Mouse (Mus musculus) hindbrain, embryonic 16.5 days (tissue): ENCODE results near the gene Ninj2. TPM values are rescaled to one million over a fixed set of nuclear protein-coding genes. Genes with fewer than 3 reads are reported as not detected.

Experiments
- ATAC-seq: fragments of 200-750 bp; cut with Nextera tagmentation; 2 replicates; pipeline ENCODE4 v1.8.0; 2017; ENCODE audit warnings: moderate TSS enrichment, moderate library complexity
- H3K27ac ChIP-seq: fragments of 300-500 bp; sonication (generic); 2 replicates; pipeline ENCODE4 v1.5.1; 2014; ENCODE audit warnings: low read depth, mild to moderate bottlenecking, control low read depth, low read length, moderate library complexity
- H3K27me3 ChIP-seq: fragments of 300-500 bp; sonication (generic); replicated peaks from 2 replicates; pipeline ENCODE4 v1.6.1; 2014; ENCODE audit warnings: low read length; ENCODE audit not compliant: control insufficient read depth, insufficient read depth
- H3K36me3 ChIP-seq: fragments of 300-500 bp; sonication (generic); 2 replicates; pipeline ENCODE4 v1.6.1; 2014; ENCODE audit warnings: mild to moderate bottlenecking, low read length, moderate library complexity, mixed read lengths; ENCODE audit not compliant: control insufficient read depth, insufficient read depth
- H3K4me1 ChIP-seq: fragments of 300-500 bp; sonication (generic); 2 replicates; pipeline ENCODE4 v1.6.1; 2014; ENCODE audit warnings: low read depth, low read length; ENCODE audit not compliant: control insufficient read depth, insufficient read depth
- H3K4me2 ChIP-seq: fragments of 300-500 bp; sonication (generic); 2 replicates; pipeline ENCODE4 v1.6.1; 2014; ENCODE audit warnings: mild to moderate bottlenecking, low read length, control low read depth, moderate library complexity
- H3K4me3 ChIP-seq: fragments of 300-500 bp; sonication (generic); 2 replicates; pipeline ENCODE4 v1.5.1; 2014; ENCODE audit warnings: mild to moderate bottlenecking, low read length, control low read depth, moderate library complexity
- H3K9ac ChIP-seq: fragments of 300-500 bp; sonication (generic); 2 replicates; pipeline ENCODE4 v1.6.1; 2014; ENCODE audit warnings: low read depth, mild to moderate bottlenecking, control low read depth, low read length, moderate library complexity
- H3K9me3 ChIP-seq: fragments of 300-500 bp; sonication (generic); 2 replicates; pipeline ENCODE4 v1.6.1; 2014; ENCODE audit warnings: mild to moderate bottlenecking, low read length, moderate library complexity; ENCODE audit not compliant: control insufficient read depth
- WGBS: fragments of 180-500 bp; shearing (Covaris S2); extraction: QIAGEN DNeasy Blood & Tissue Kit; methylation state at CpG from one replicate; pipeline ENCODE4 v1.1.7; 2014; 5-methylcytosine and 5-hydroxymethylcytosine counted together
- polyA plus RNA-seq: library from polyadenylated mRNA; unstranded; fragments of >200 nt; fragmentation: Nextera tagmentation; extraction: Ambion mirVana; gene quantifications from 2 replicates; pipeline ENCODE4 v1.2.1, GENCODE M21; 2015

Ninj2 gene
- polyA plus RNA-seq, 1 experiment from 2014 or later, result not detected

DNA sequence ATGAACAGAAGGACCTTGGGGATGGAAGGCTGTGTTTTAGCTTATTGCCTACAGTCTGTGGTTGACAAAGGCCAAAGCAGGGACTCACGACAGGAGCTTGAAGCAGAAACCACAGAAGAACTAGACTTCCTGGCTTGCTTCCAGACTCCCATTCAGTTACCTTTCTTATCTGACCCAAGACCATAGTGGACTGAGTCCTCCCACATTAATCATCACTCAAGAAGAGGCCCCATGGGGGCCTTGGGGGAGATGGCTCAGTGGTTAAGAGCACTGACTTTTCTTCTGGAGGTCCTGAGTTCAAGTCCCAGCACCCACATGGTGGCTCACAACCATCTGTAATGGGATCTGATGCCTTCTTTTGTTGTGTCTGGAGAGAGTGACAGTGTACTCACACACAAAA lies 10.0 kb downstream of the Ninj2 start:
- 33% methylated on average over 1 of the region's 1 CpGs for WGBS

DNA sequence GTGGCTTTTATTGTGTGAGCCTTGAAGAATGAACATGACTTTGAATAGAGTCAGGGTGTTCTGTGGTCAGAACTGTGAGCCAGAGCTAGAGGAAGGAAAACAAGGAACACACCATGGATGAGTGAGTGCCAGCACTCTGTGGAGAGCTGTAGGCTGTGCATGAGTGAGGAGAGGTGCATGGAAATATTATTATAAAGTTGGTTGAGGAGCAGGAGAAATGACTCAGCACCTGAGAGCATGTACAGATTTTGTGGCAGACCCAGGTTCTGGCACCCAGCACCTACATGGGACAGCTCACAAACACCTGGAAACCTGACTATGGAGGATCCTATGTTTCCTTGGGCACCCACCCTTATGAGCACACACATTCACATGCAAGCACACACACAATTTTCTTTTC lies 11.9 kb downstream of the Ninj2 start:
- no peak overlapping the region for H3K27ac ChIP-seq
- no peak overlapping the region for H3K9ac ChIP-seq
- H3K4me1 ChIP-seq, result no peaks in the 10 kb centered on the region; the same call in 1 of the 2 replicates
- H3K4me2 ChIP-seq, result no peak overlapping the region
- H3K36me3 ChIP-seq, result no peaks in the 10 kb centered on the region
- no peaks in the 10 kb centered on the region for H3K9me3 ChIP-seq
- H3K4me3 ChIP-seq, result no peak overlapping the region
- ATAC-seq, result no peak
- H3K27me3 ChIP-seq, result no peaks in the 10 kb centered on the region

More for the DNA sequence above, 10.0 kb downstream of the Ninj2 start:
- Histone ChIP-seq H3K4me2 (no peak overlapping the region), H3K9me3 (no peaks in the 10 kb centered on the region), H3K27me3 (no peaks in the 10 kb centered on the region), H3K4me3 (no peak overlapping the region), H3K9ac (no peak overlapping the region), H3K36me3 (no peaks in the 10 kb centered on the region), H3K27ac (no peak overlapping the region), H3K4me1 (no peaks in the 10 kb centered on the region)
- ATAC-seq, result no peak

DNA sequence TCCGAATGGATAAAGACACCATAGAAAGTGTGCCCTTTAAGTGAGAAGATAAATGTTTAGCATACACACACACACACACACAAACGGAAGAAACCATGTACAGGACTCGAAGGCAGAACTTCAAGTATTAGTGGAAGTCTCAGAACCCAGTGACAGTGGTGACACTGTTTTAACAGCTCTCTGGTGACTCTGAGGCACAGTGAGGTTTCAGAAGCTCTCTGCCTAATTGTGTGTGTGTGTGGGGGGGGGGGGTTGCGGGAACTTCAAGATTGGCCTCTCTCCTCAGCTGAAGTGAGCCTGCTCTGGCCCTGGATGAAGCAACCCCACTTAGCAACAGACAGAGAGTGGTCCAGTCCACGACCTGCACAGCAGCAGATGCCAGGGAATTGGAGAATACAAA lies 14.4 kb downstream of the Ninj2 start:
- 82% methylated on average over 5 of the region's 5 CpGs for WGBS
- ATAC-seq, result no peak
- H3K9ac ChIP-seq, result no peak overlapping the region
- no peak overlapping the region for H3K4me3 ChIP-seq
- H3K27ac ChIP-seq, result no peak overlapping the region
- H3K4me2 ChIP-seq, result no peak overlapping the region
- H3K36me3 ChIP-seq, result no peaks in the 10 kb centered on the region
- peaks cover 3% of the 10 kb centered on the region; the same call in 1 of the 2 replicates for H3K4me1 ChIP-seq
- H3K9me3 ChIP-seq, result no peaks in the 10 kb centered on the region
- H3K27me3 ChIP-seq, result no peaks in the 10 kb centered on the region

DNA sequence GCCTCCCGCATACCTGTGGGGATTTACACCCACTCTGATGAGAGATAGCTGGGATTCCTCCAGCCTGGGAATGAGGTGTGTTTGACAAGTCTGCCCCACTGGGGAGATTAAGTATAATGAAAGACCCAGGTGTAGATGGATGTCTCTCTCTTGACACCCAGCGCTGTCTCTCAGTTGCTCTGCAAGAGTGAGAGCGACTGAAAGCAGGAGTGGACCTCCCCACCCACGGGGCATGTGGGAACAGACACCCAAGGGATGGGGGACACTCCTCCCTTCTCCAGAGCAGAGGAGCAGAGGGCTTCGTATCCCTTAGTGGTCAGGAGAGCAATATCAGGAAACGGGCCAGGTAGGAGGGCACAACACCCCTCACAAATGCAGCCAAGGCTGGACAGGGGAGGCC lies 14.9 kb downstream of the Ninj2 start:
- Histone ChIP-seq H3K4me2 (no peak overlapping the region), H3K4me1 (peaks cover 3% of the 10 kb centered on the region; the same call in 1 of the 2 replicates), H3K27ac (no peak overlapping the region), H3K27me3 (no peaks in the 10 kb centered on the region), H3K36me3 (no peaks in the 10 kb centered on the region), H3K9me3 (no peaks in the 10 kb centered on the region), H3K9ac (no peak overlapping the region), H3K4me3 (no peak overlapping the region)
- no peak for ATAC-seq
- 65% methylated on average over 6 of the region's 6 CpGs for WGBS

DNA sequence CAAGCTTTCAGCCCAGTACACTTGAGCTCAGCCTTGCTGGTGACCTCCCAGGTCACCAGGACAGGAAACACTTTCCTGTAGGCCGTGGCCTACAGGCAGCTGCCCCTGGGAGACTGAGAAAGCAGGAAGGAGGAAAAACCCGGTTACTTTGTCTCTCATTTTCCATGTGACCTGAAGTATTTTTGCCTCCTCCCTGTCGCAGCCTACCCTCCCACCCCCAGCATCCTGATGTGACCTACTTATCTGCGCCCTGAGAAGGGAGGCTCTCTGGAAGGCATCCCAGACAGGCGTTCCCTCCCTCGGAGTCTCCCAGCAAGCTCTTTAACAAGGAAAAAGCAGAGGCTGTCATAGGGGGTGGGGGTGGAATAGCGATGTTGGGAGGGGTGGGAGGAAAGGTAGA lies 16.0 kb downstream of the Ninj2 start:
- 17% methylated on average over 7 of the region's 7 CpGs for WGBS
- H3K27me3 ChIP-seq, result no peaks in the 10 kb centered on the region
- no peak overlapping the region for H3K27ac ChIP-seq
- no peak overlapping the region for H3K9ac ChIP-seq
- no peak overlapping the region for H3K4me2 ChIP-seq
- ATAC-seq, result no peak
- H3K9me3 ChIP-seq, result no peaks in the 10 kb centered on the region
- no peaks in the 10 kb centered on the region for H3K36me3 ChIP-seq
- H3K4me3 ChIP-seq, result no peak overlapping the region
- peaks cover 3% of the 10 kb centered on the region; the same call in 1 of the 2 replicates for H3K4me1 ChIP-seq

DNA sequence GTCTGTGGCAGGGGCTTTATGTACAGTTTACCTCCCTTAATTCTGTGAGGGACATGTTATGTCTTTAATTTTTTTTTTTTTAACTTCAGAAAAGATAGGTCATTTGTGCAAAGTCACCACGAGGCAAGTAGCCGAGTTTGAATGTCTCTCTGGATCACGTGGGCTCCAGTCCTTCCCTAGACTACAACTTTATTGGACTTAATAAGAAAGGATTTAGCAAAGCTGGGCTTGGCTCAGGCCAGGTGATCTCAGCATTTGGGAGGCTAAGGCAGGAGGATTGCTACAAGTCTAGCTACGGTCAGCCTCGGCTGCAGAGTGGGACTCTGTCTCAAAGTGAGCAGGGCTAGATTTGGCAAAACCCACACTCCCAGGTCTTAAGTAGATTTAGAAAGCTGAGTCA lies 16.8 kb downstream of the Ninj2 start:
- Histone ChIP-seq H3K4me2 (no peak overlapping the region), H3K4me3 (no peak overlapping the region), H3K9me3 (no peaks in the 10 kb centered on the region), H3K36me3 (no peaks in the 10 kb centered on the region), H3K9ac (no peak overlapping the region), H3K27ac (no peak overlapping the region), H3K27me3 (no peaks in the 10 kb centered on the region), H3K4me1 (peaks cover 3% of the 10 kb centered on the region; the same call in 1 of the 2 replicates)
- ATAC-seq, result no peak
- WGBS, result 86% methylated on average over 5 of the region's 5 CpGs

DNA sequence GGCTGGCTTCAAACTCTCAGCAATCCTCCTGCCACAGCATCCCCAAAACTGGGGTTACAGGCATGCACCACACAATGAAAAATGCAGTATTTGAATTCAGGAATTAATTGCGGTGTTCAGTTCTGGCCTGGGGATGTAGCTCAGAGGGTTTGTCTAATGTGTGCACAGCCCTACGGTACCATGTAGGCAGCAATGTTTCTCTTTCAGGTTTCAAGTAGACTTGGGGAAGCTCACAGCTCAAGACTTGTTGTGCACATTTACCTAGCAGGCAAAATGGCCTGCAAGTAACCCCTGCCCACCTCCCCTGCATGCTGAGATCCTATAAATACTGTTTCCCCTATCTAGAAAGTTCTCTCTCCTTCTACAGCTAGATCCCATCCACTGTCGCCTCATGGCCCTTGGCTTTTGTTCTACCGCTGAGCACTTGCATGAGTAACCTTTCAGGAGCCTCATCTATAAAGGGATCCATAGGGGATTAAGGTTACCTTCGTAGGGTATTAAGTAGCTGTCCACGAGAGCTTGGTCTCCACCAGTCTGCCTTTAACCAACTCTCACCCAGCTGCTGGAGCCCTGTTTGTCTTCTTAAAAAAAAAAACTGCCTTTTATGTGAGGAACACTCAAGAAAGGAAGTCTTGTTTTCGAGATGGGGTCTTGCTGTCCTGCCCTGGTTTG lies 17.7 kb downstream of the Ninj2 start:
- no peak overlapping the region for H3K27ac ChIP-seq
- H3K27me3 ChIP-seq, result no peaks in the 10 kb centered on the region
- no peaks in the 10 kb centered on the region for H3K9me3 ChIP-seq
- ATAC-seq, result no peak
- WGBS, result 85% methylated on average over 7 of the region's 7 CpGs
- no peaks in the 10 kb centered on the region for H3K36me3 ChIP-seq
- H3K9ac ChIP-seq, result no peak overlapping the region
- no peak overlapping the region for H3K4me3 ChIP-seq
- peaks cover 3% of the 10 kb centered on the region; the same call in 1 of the 2 replicates for H3K4me1 ChIP-seq
- H3K4me2 ChIP-seq, result no peak overlapping the region

DNA sequence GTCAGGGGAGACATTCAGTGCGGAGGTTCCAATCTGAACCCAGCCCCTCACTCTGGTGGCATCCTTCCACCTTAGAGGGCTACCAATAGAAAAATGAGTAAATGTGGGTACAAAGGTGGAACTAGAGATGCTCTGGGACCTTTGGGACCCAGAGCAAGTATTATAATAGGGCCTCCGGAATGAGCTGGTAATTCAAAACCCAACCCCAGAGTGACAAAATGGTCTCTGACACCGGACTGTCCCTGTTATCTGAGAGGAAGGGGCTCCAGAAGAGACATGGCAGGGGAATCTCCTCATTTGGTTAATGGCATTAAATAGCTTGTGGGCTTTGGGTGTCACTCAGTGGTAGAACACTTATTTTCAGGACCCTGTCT lies 18.2 kb downstream of the Ninj2 start:
- no peak overlapping the region for H3K4me3 ChIP-seq
- H3K27me3 ChIP-seq, result no peaks in the 10 kb centered on the region
- peaks cover 3% of the 10 kb centered on the region; the same call in 1 of the 2 replicates for H3K4me1 ChIP-seq
- H3K9ac ChIP-seq, result no peak overlapping the region
- H3K27ac ChIP-seq, result no peak overlapping the region
- H3K36me3 ChIP-seq, result no peaks in the 10 kb centered on the region
- H3K9me3 ChIP-seq, result no peaks in the 10 kb centered on the region
- WGBS, result 84% methylated on average over 3 of the region's 3 CpGs
- no peak for ATAC-seq
- H3K4me2 ChIP-seq, result no peak overlapping the region

DNA sequence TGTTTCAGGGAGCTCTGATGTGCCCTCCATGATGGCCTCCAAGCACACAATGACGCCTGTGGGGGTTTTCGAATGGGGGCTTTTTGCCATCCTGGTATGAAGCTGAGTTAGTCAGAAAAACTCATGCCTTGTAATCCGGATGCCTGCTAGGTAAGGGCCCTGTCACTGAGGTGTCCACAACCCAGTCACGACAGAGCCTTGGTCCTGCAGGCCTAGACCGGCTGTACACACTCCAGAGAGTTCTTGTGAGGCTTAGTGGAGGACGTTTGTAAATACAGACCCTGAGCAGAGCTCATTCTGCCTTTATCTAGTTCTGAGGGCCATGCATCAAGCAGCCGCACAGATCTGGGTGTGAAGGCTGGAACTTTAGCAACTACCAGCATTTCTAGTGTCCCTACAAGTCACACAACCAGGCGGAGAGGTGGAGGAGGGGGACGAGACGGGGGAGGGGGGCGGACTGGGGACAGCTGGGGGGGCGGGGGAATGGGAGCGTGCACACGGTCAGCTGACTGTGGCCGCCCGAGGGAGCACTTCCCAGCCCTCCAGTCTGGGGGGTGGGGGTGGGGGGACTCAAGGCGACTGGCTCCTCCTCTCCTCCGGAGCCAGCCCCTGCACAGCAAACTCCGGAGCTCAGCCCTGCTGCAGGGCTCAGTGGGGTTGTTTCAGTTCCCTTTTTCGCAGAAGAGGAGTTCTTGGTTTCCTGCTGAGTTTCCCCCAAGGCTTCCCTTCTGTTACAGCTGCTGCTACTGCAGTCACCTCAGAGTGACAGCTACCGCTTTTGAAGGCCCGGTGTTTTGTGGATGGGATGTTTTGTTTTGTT lies 19.0 kb downstream of the Ninj2 start:
- peak; percentile 92 for ATAC-seq
- peak overlapping the region; percentile 44 for H3K27ac ChIP-seq
- peak overlapping the region; percentile 55 for H3K4me2 ChIP-seq
- H3K4me1 ChIP-seq, result peaks cover 3% of the 10 kb centered on the region; the same call in 1 of the 2 replicates
- H3K9ac ChIP-seq, result peak overlapping the region; percentile 38
- H3K27me3 ChIP-seq, result no peaks in the 10 kb centered on the region
- no peaks in the 10 kb centered on the region for H3K36me3 ChIP-seq
- peak overlapping the region; percentile 28 for H3K4me3 ChIP-seq
- WGBS, result 8% methylated on average over 18 of the region's 22 CpGs
- no peaks in the 10 kb centered on the region for H3K9me3 ChIP-seq
